Mouse (Mus musculus) splenic B cell, adult 2 months (primary cell): ENCODE results near the gene Zmiz1.
A peak's percentile ranks its signal among the peaks of the same experiment; 100 is the strongest.

ENCODE experiments used
- DNase-seq: peaks from one replicate; pipeline ENCODE4 v3.0.0-alpha.2; 2011; ENCODE audit warnings: low read depth, low spot score
- H3K27me3 ChIP-seq: 2 replicates; pipeline ENCODE4 v1.6.1; 2012; ENCODE audit warnings: mild to moderate bottlenecking, low read length, moderate library complexity, mixed read lengths; ENCODE audit not compliant: control insufficient read depth, poor library complexity, insufficient read depth, severe bottlenecking
- H3K36me3 ChIP-seq: 2 replicates; pipeline ENCODE4 v1.6.1; 2012; ENCODE audit warnings: mild to moderate bottlenecking, low read length, moderate library complexity, mixed read lengths; ENCODE audit not compliant: control insufficient read depth, poor library complexity, insufficient read depth, severe bottlenecking

Gene Zmiz1

GRCm38 (mm10) chr14:25707691-25708181, 248.8 kb downstream of the Zmiz1 start:
- Histone ChIP-seq H3K36me3 (no peaks in the 10 kb centered on the region), H3K27me3 (no peaks in the 10 kb centered on the region)
- peak; percentile 79 for DNase-seq

GRCm38 (mm10) chr14:25708451-25708850, 249.5 kb downstream of the Zmiz1 start:
- no peak for DNase-seq
- Histone ChIP-seq H3K36me3 (no peaks in the 10 kb centered on the region), H3K27me3 (no peaks in the 10 kb centered on the region)

- H3K27me3 ChIP-seq, result no peaks in the 10 kb centered on the region
- H3K36me3 ChIP-seq, result no peaks in the 10 kb centered on the region
- no peak for DNase-seq
These were observed 249.9 kb downstream of the Zmiz1 start for GRCm38 (mm10) chr14:25708917-25709316.

GRCm38 (mm10) chr14:25710073-25710472, 251.1 kb downstream of the Zmiz1 start:
- H3K36me3 ChIP-seq, result no peaks in the 10 kb centered on the region
- H3K27me3 ChIP-seq, result no peaks in the 10 kb centered on the region
- no peak for DNase-seq

GRCm38 (mm10) chr14:25710681-25711080, 251.7 kb downstream of the Zmiz1 start:
- Histone ChIP-seq H3K36me3 (no peaks in the 10 kb centered on the region), H3K27me3 (no peaks in the 10 kb centered on the region)
- DNase-seq, result no peak

- H3K36me3 ChIP-seq, result no peaks in the 10 kb centered on the region; the same call in 1 of the 2 replicates
- DNase-seq, result no peak
- no peaks in the 10 kb centered on the region for H3K27me3 ChIP-seq
These were observed 252.2 kb downstream of the Zmiz1 start for GRCm38 (mm10) chr14:25711177-25711576.

GRCm38 (mm10) chr14:25711602-25712001, 252.6 kb downstream of the Zmiz1 start:
- DNase-seq, result no peak
- no peaks in the 10 kb centered on the region for H3K27me3 ChIP-seq
- H3K36me3 ChIP-seq, result no peaks in the 10 kb centered on the region; the same call in 1 of the 2 replicates

GRCm38 (mm10) chr14:25713443-25713842, 254.5 kb downstream of the Zmiz1 start:
- H3K27me3 ChIP-seq, result no peaks in the 10 kb centered on the region
- peak; percentile 43 for DNase-seq
- no peaks in the 10 kb centered on the region; the same call in 1 of the 2 replicates for H3K36me3 ChIP-seq
